Mouse (Mus musculus) C2C12 (cell line): Measurements from ENCODE around the gene Calm3.

ENCODE experiments used
- CEBPB ChIP-seq: IDR thresholded peaks from one replicate; pipeline ENCODE4 v1.6.1; 2011; ENCODE audit warnings: low read depth, mild to moderate bottlenecking, control low read depth, moderate library complexity
- CTCF ChIP-seq: IDR thresholded peaks from one replicate; pipeline ENCODE4 v1.5.1; 2011; ENCODE audit not compliant: control insufficient read depth, insufficient read depth, insufficient read length
- FOSL1 ChIP-seq: IDR thresholded peaks from one replicate; pipeline ENCODE4 v1.8.0; 2011; ENCODE audit warnings: mild to moderate bottlenecking, low read length; ENCODE audit not compliant: poor library complexity, insufficient read depth, severe bottlenecking
- MAX ChIP-seq: IDR thresholded peaks from one replicate; pipeline ENCODE4 v1.6.1; 2011; ENCODE audit warnings: mild to moderate bottlenecking, control low read depth
- MYOD1 ChIP-seq: IDR thresholded peaks from one replicate; pipeline ENCODE4 v1.6.1; 2011; ENCODE audit warnings: low read depth; ENCODE audit not compliant: control insufficient read depth, insufficient read length
- USF1 ChIP-seq: IDR thresholded peaks from one replicate; pipeline ENCODE4 v1.6.1; 2011; ENCODE audit warnings: low read depth, mild to moderate bottlenecking, control low read depth, moderate library complexity

GRCm38 (mm10) chr7:16908859-16909258 lies 15.1 kb downstream of the Calm3 start:
- TF ChIP-seq CTCF (no peak), CEBPB (no peak), MAX (no peak), USF1 (no peak), MYOD1 (no peak), FOSL1 (no peak)
